Mouse (Mus musculus) limb, embryonic 14.5 days (tissue): ENCODE measurements around the gene Isg15. TPM values are rescaled to one million over a fixed set of nuclear protein-coding genes. Genes with fewer than 3 reads are reported as not detected.
A peak's percentile ranks its signal among the peaks of the same experiment; 100 is the strongest.

Source experiments
- ATAC-seq: fragments of 200-750 bp; cut with Nextera tagmentation; 2 replicates; pipeline ENCODE4 v1.8.0; 2017; ENCODE audit warnings: low read depth, moderate number of reproducible peaks, moderate TSS enrichment; ENCODE audit not compliant: low FRiP score
- DNase-seq: peaks from one replicate; pipeline ENCODE4 v3.0.0-alpha.2; 2015; ENCODE audit warnings: low spot score
- H3K27ac ChIP-seq: fragments of 300-500 bp; sonication (generic); replicated peaks from 2 replicates; pipeline ENCODE4 v1.5.1; 2014; ENCODE audit warnings: low read depth, mild to moderate bottlenecking, low read length, moderate library complexity, mixed read lengths
- H3K27me3 ChIP-seq: fragments of 300-500 bp; sonication (generic); 2 replicates; pipeline ENCODE4 v1.6.1; 2014; ENCODE audit warnings: low read length, mixed read lengths; ENCODE audit not compliant: control insufficient read depth, insufficient read depth
- H3K36me3 ChIP-seq: fragments of 300-500 bp; sonication (generic); 2 replicates; pipeline ENCODE4 v1.6.1; 2014; ENCODE audit warnings: mild to moderate bottlenecking, low read length, moderate library complexity, mixed read lengths; ENCODE audit not compliant: control insufficient read depth, insufficient read depth
- H3K4me1 ChIP-seq: fragments of 300-500 bp; sonication (generic); 2 replicates; pipeline ENCODE4 v1.6.1; 2014; ENCODE audit warnings: antibody characterized with exemption, low read length, mixed read lengths; ENCODE audit not compliant: control insufficient read depth, insufficient read depth
- H3K4me2 ChIP-seq: fragments of 300-500 bp; sonication (generic); replicated peaks from 2 replicates; pipeline ENCODE4 v1.6.1; 2014; ENCODE audit warnings: low read depth, mild to moderate bottlenecking, low read length, moderate library complexity; ENCODE audit not compliant: severe bottlenecking
- H3K4me3 ChIP-seq: fragments of 300-500 bp; sonication (generic); replicated peaks from 2 replicates; pipeline ENCODE4 v1.5.1; 2014; ENCODE audit warnings: low read length
- H3K9ac ChIP-seq: fragments of 300-500 bp; sonication (generic); 2 replicates; pipeline ENCODE4 v1.6.1; 2014; ENCODE audit warnings: mild to moderate bottlenecking, low read depth, low read length, moderate library complexity; ENCODE audit not compliant: severe bottlenecking
- H3K9me3 ChIP-seq: fragments of 300-500 bp; sonication (generic); 2 replicates; pipeline ENCODE4 v1.6.1; 2016; ENCODE audit warnings: low read length; ENCODE audit not compliant: control insufficient read depth
- POLR2A ChIP-seq: fragments of 200-500 bp; IDR thresholded peaks from 2 replicates; pipeline ENCODE4 v1.8.0; 2012; ENCODE audit warnings: inconsistent platforms, mild to moderate bottlenecking, moderate library complexity, borderline replicate concordance; ENCODE audit not compliant: insufficient read depth, insufficient read length; ENCODE audit errors: extremely low read depth
- WGBS: fragments of 180-500 bp; shearing (Covaris S2); extraction: QIAGEN DNeasy Blood & Tissue Kit; methylation state at CpG from one replicate; pipeline ENCODE4 v1.1.7; 2014; 5-methylcytosine and 5-hydroxymethylcytosine counted together
- polyA plus RNA-seq, 2 experiments: library from polyadenylated mRNA; depleted of rRNA in 1 of 2; stranded (reverse) in 1 of 2; unstranded in 1 of 2; fragments of >200 nt; fragmentation: Nextera tagmentation in 1 of 2; extraction: Ambion mirVana in 1 of 2; gene quantifications; 2 replicates each; pipeline versions ENCODE4 v1.2.1 to v1.2.3; 2012 to 2014

Isg15 gene
- polyA plus RNA-seq, 2 experiments, result 0.26 to 1.4 TPM

- Histone ChIP-seq H3K4me3 (no peak within 1 kb of the TSS), H3K4me1 (no peaks in the 10 kb centered on the region), H3K4me2 (no peak within 1 kb of the TSS), H3K9me3 (no peaks in the 10 kb centered on the region), H3K27me3 (no peaks in the 10 kb centered on the region), H3K9ac (no peak within 1 kb of the TSS), H3K36me3 (no peaks in the 10 kb centered on the region), H3K27ac (no peak within 1 kb of the TSS)
- ATAC-seq (no peak), DNase-seq (no peak)
- no peak for TF ChIP-seq POLR2A
- 69% methylated on average over 4 of the region's 4 CpGs for WGBS
Observed at GRCm38 (mm10) chr4:156215649-156216048, 15.0 kb upstream of the Isg15 start, which contains the start of gene Perm1. Perm1 (plus strand) TSS chr4:156215868.

DNA sequence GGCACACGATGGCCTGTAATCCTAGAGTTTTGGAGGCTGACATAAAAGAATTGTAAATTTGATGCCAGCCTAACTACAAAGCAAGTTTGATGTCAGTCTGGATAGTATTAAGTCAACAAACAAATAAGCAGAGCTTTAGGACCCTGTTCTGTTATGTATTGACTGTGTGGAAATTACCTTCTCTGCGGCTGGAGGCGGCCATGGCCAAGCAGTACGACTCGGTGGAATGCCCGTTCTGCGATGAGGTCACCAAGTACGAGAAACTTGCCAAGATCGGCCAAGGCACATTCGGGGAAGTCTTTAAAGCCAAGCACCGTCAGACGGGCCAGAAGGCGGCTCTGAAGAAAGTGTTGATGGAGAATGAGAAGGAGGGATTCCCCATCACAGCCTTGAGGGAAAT is 12.5 kb upstream of the Isg15 start:
- H3K27ac ChIP-seq, result no peak overlapping the region
- no peak for DNase-seq
- no peak overlapping the region for H3K9ac ChIP-seq
- no peaks in the 10 kb centered on the region for H3K36me3 ChIP-seq
- H3K9me3 ChIP-seq, result no peaks in the 10 kb centered on the region
- WGBS, result 91% methylated on average over 13 of the region's 13 CpGs
- no peak overlapping the region for H3K4me3 ChIP-seq
- no peaks in the 10 kb centered on the region for H3K4me1 ChIP-seq
- no peak overlapping the region for H3K4me2 ChIP-seq
- TF ChIP-seq POLR2A, result no peak
- no peaks in the 10 kb centered on the region for H3K27me3 ChIP-seq
- no peak for ATAC-seq

GRCm38 (mm10) chr4:156209963-156210635 is 9.5 kb upstream of the Isg15 start:
- H3K9me3 ChIP-seq, result no peaks in the 10 kb centered on the region
- no peaks in the 10 kb centered on the region for H3K36me3 ChIP-seq
- no peak overlapping the region for H3K4me2 ChIP-seq
- TF ChIP-seq POLR2A, result no peak
- H3K27me3 ChIP-seq, result no peaks in the 10 kb centered on the region
- H3K9ac ChIP-seq, result no peak overlapping the region
- ATAC-seq (no peak), DNase-seq (no peak)
- no peak overlapping the region for H3K4me3 ChIP-seq
- no peaks in the 10 kb centered on the region for H3K4me1 ChIP-seq
- 72% methylated on average over 13 of the region's 13 CpGs for WGBS
- H3K27ac ChIP-seq, result no peak overlapping the region

- no peak overlapping the region for H3K9ac ChIP-seq
- ATAC-seq (no peak), DNase-seq (no peak)
- no peak overlapping the region for H3K27ac ChIP-seq
- no peak for TF ChIP-seq POLR2A
- H3K9me3 ChIP-seq, result no peaks in the 10 kb centered on the region
- H3K4me3 ChIP-seq, result no peak overlapping the region
- H3K27me3 ChIP-seq, result peaks cover 10% of the 10 kb centered on the region; the same call in 1 of the 2 replicates
- no peaks in the 10 kb centered on the region for H3K36me3 ChIP-seq
- WGBS, result 84% methylated on average over 4 of the region's 4 CpGs
- no peaks in the 10 kb centered on the region for H3K4me1 ChIP-seq
- no peak overlapping the region for H3K4me2 ChIP-seq
Observed at GRCm38 (mm10) chr4:156208872-156209271, 8.3 kb upstream of the Isg15 start.

DNA sequence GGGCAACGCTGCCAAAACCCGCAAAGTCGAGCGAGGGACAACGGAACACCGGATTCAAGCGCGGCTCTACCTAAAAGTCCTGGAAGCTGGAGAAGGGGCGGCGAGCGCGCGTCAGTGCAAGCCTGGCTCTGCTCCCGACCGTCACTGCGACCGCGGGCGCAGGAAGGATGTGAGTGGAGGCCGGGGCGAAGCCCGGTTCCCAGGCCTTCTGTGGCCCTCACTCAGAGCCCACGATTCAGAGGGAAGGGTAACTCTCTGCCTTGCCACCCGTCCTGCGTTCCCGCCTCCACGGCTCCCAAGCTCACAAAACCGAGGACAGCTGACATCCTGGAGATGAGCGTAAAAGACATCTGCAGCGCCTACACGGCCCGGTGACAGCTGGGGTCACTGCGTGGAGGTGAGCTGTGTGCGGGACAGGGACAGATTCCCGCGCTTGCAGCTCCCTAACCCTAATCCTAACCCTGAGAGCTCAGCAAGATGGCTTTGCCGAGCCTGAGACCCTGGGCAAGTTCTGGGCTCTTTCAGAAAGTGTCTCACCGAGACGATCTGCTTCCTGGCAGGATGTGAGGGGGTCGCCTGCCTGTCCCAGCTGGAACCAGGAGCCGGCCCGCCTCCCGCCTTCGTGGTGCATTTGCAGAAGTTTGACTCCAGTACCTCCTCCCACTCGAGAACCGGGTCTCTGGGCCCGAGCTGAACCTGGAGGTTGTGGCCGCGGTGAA is 3.0 kb upstream of the Isg15 start:
- no peaks in the 10 kb centered on the region for H3K36me3 ChIP-seq
- under 1% methylated on average over 49 of the region's 49 CpGs for WGBS
- H3K4me3 ChIP-seq, result peak overlapping the region; percentile 52
- peak overlapping the region; percentile 55 for H3K9ac ChIP-seq
- no peaks in the 10 kb centered on the region; the same call in none of the 2 replicates for H3K4me1 ChIP-seq
- TF ChIP-seq POLR2A, result no peak
- no peaks in the 10 kb centered on the region for H3K9me3 ChIP-seq
- no peak overlapping the region for H3K27ac ChIP-seq
- H3K27me3 ChIP-seq, result peaks cover 22% of the 10 kb centered on the region
- peak overlapping the region; percentile 98 for H3K4me2 ChIP-seq
- peak; percentile 17; the same call in 1 of the 2 replicates for ATAC-seq
- no peak for DNase-seq
